Mouse (Mus musculus): ENCODE results near the gene Lgr6. TPM values are rescaled to one million over a fixed set of nuclear protein-coding genes. Genes with fewer than 3 reads are reported as not detected.

The Lgr6 gene
- polyA plus RNA-seq, 1 experiment from 2014 or later, result 1.8 TPM

DNA sequence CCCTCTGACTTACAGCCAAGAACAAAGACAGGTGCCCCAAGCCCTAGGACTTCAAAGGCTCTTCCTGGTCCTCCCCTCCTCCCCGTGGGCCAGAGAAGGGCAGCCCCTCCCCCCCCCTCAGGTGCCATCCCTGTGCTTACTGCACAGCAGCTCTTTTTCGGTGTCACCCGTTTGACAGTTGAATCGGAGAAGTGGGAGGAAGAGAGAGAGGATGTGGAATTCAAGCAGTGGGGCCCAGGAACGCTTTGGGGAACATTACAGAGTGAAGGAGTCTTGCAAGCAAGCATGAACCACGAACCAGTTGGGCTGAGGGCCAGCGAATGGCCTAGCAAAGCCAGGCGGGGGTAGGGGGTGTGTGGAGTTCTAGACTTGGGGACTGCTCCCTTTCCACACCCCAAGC, 26.5 kb upstream of the Lgr6 start:
- Histone ChIP-seq H3K9ac (replicated peaks; ENCODE audit: low read depth, low read length) (no peak overlapping the region), H3K9me3 (ENCODE audit: control insufficient read depth, low read depth, low read length) (no peaks in the 10 kb centered on the region), H3K36me3 (ENCODE audit: control insufficient read depth, insufficient read depth, low read length) (no peaks in the 10 kb centered on the region), H3K27ac (ENCODE audit: low read length) (0 out of 2 replicates have a peak overlapping the region, but pooled peaks have one; percentile 15), H3K4me3 (ENCODE audit: low read depth, low read length) (no peak overlapping the region), H3K4me2 (replicated peaks; ENCODE audit: low read depth, low read length) (no peak overlapping the region), H3K4me1 (ENCODE audit: control insufficient read depth, insufficient read depth, low read length) (peaks cover 7% of the 10 kb centered on the region; the same call in 1 of the 2 replicates), H3K27me3 (ENCODE audit: control insufficient read depth, insufficient read depth, low read length) (no peaks in the 10 kb centered on the region)
- WGBS, result 40% methylated on average over 8 of the region's 8 CpGs
- ATAC-seq (ENCODE audit: insufficient number of reproducible peaks, insufficient read depth, low FRiP score, low read depth), result no peak

DNA sequence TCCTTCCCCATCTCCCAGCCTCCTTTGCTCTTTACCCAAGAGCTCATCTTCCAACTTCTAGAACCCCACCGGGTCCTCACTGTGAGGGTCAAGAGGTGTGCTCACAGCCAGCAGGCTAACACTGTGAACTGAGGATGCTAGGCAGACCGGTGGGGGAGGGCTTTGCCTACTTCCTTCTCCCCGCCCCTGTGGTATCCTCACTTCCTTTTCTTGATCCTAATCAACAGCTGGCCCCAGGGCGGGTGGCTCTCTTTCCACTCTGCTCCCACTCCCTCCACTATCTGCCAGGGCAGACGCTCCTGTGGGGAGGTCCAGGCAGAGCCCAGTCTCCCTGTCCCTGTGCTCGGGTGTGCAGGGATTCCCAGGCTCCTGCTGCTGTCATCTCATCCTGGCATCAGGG, 26.0 kb upstream of the Lgr6 start:
- H3K27ac ChIP-seq (ENCODE audit: low read length), result 0 out of 2 replicates have a peak overlapping the region, but pooled peaks have one; percentile 15
- H3K4me1 ChIP-seq (ENCODE audit: control insufficient read depth, insufficient read depth, low read length), result peaks cover 9% of the 10 kb centered on the region; the same call in 1 of the 2 replicates
- no peak overlapping the region for H3K4me3 ChIP-seq (ENCODE audit: low read depth, low read length)
- no peaks in the 10 kb centered on the region for H3K9me3 ChIP-seq (ENCODE audit: control insufficient read depth, low read depth, low read length)
- no peak overlapping the region for H3K4me2 ChIP-seq (replicated peaks; ENCODE audit: low read depth, low read length)
- H3K27me3 ChIP-seq (ENCODE audit: control insufficient read depth, insufficient read depth, low read length), result no peaks in the 10 kb centered on the region
- no peaks in the 10 kb centered on the region for H3K36me3 ChIP-seq (ENCODE audit: control insufficient read depth, insufficient read depth, low read length)
- H3K9ac ChIP-seq (replicated peaks; ENCODE audit: low read depth, low read length), result no peak overlapping the region
- WGBS, result 25% methylated on average over 6 of the region's 6 CpGs
- ATAC-seq (ENCODE audit: insufficient number of reproducible peaks, insufficient read depth, low FRiP score, low read depth), result no peak

DNA sequence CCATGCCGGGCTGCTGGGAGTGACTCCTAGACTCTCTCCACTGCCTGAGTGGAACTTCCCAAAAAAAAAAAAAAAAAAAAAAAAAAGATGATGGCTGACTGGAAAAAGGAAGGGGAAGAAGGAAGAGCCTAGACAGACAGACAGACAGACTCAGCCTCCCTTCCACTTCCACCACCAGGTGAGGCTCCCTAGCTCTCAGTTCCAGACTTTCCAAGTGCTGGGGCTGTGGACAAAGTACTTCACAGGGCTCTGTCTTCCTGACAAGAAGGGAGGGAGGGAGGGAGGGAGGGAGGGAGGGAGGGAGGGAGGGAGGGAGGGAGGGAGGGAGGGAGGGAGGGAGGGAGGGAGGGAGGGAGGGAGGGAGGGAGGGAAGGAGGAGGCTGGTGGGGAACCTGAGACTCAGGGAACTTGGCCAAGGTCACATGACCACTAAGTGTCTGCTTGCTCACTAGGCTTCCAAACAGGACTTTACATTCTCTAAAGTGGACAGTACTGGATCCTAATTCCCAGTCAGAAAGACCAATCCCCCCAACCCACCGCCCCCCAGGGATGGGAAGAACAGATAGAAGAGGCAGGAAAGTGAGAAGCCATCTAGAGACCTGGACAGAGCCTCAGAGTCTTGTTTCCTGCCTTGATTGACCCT, 25.4 kb upstream of the Lgr6 start:
- H3K4me2 ChIP-seq (replicated peaks; ENCODE audit: low read depth, low read length), result no peak overlapping the region
- H3K4me1 ChIP-seq (ENCODE audit: control insufficient read depth, insufficient read depth, low read length), result peaks cover 9% of the 10 kb centered on the region; the same call in 1 of the 2 replicates
- ATAC-seq (ENCODE audit: insufficient number of reproducible peaks, insufficient read depth, low FRiP score, low read depth), result no peak
- H3K4me3 ChIP-seq (ENCODE audit: low read depth, low read length), result no peak overlapping the region
- no peak overlapping the region for H3K27ac ChIP-seq (ENCODE audit: low read length)
- no peaks in the 10 kb centered on the region for H3K36me3 ChIP-seq (ENCODE audit: control insufficient read depth, insufficient read depth, low read length)
- H3K9ac ChIP-seq (replicated peaks; ENCODE audit: low read depth, low read length), result no peak overlapping the region
- H3K27me3 ChIP-seq (ENCODE audit: control insufficient read depth, insufficient read depth, low read length), result no peaks in the 10 kb centered on the region
- 72% methylated on average over 2 of the region's 2 CpGs for WGBS
- no peaks in the 10 kb centered on the region for H3K9me3 ChIP-seq (ENCODE audit: control insufficient read depth, low read depth, low read length)

DNA sequence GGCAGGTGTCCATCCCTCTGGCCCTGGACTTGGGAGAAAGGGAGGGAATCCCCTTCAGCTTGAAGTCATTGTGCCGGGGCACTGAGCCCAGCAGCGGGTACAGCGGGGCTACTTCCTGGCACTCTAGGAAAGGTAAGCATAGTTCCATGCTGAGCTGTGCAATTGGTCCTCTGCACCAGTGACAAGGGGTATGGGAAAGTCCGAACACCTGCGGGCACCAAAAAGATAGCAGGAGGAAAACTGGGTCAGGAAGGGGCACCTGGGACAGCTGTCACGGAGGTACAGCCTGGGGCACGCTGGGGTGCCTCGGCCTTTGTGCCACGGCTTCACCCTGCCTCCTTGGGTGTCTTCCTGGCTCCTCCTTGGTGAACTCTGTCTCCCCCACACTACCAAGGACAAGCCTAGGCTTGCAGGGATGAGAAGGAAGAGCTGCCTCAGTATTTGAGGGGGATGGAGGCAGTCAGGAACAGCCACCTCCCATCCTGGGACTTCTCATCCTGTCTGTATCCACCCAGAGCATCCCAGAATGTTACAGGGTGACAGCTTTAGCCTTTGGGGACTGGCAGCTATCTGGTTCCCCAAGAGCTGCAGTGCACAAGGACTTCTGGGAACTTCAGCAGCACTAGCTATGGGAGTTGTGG, 24.6 kb upstream of the Lgr6 start:
- 79% methylated on average over 9 of the region's 9 CpGs for WGBS
- no peak for ATAC-seq (ENCODE audit: insufficient number of reproducible peaks, insufficient read depth, low FRiP score, low read depth)
- no peaks in the 10 kb centered on the region for H3K9me3 ChIP-seq (ENCODE audit: control insufficient read depth, low read depth, low read length)
- H3K27me3 ChIP-seq (ENCODE audit: control insufficient read depth, insufficient read depth, low read length), result no peaks in the 10 kb centered on the region
- H3K4me1 ChIP-seq (ENCODE audit: control insufficient read depth, insufficient read depth, low read length), result peaks cover 9% of the 10 kb centered on the region; the same call in 1 of the 2 replicates
- no peak overlapping the region for H3K9ac ChIP-seq (replicated peaks; ENCODE audit: low read depth, low read length)
- no peak overlapping the region for H3K4me2 ChIP-seq (replicated peaks; ENCODE audit: low read depth, low read length)
- no peaks in the 10 kb centered on the region for H3K36me3 ChIP-seq (ENCODE audit: control insufficient read depth, insufficient read depth, low read length)
- no peak overlapping the region for H3K4me3 ChIP-seq (ENCODE audit: low read depth, low read length)
- H3K27ac ChIP-seq (ENCODE audit: low read length), result no peak overlapping the region

DNA sequence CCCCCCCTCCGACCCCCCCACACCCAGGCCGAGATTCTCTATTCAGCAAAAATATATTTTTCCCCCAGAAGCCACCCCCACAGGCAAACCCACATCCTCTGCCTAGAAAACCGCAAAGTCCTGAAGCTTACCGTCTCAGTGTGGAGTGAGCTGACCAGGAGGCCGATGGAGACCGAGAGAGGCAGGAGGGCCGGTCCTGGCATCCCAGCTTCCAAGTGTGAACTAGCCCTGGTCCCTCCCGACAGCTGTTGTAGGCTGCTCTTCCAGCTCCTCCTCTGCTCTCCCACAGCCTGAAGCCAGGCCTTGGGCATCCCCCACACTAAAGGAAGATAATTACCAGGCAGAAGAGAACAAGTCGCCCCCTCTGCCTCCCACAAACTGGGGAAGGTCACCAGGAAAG, 23.9 kb upstream of the Lgr6 start:
- 34% methylated on average over 9 of the region's 9 CpGs for WGBS
- Histone ChIP-seq H3K27me3 (ENCODE audit: control insufficient read depth, insufficient read depth, low read length) (no peaks in the 10 kb centered on the region), H3K27ac (ENCODE audit: low read length) (no peak overlapping the region), H3K4me2 (replicated peaks; ENCODE audit: low read depth, low read length) (no peak overlapping the region), H3K36me3 (ENCODE audit: control insufficient read depth, insufficient read depth, low read length) (no peaks in the 10 kb centered on the region), H3K4me1 (ENCODE audit: control insufficient read depth, insufficient read depth, low read length) (peaks cover 9% of the 10 kb centered on the region; the same call in 1 of the 2 replicates), H3K4me3 (ENCODE audit: low read depth, low read length) (no peak overlapping the region), H3K9me3 (ENCODE audit: control insufficient read depth, low read depth, low read length) (no peaks in the 10 kb centered on the region), H3K9ac (replicated peaks; ENCODE audit: low read depth, low read length) (no peak overlapping the region)
- no peak for ATAC-seq (ENCODE audit: insufficient number of reproducible peaks, insufficient read depth, low FRiP score, low read depth)

DNA sequence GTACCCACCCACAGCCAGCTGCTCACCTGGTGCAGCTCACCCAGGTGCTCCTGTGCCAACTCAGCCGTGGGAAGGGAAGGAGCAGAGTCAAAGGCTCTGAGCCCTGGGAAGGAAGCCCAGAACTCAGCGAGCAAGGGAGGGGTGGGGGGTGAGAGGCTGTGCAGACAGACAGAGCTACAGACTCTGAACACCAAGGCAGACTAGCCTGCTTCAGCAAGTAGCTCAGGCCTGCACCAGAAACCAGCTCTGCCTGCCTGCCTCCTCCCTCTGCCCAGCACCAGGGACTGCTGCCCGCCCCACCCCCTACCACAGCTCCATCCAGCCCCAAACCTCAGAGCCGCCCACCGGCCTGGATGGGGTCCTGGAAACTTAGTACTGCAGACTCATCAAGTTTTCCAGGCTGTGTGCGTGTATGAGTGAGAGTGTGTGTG, 22.9 kb upstream of the Lgr6 start:
- 46% methylated on average over 6 of the region's 6 CpGs for WGBS
- no peak overlapping the region for H3K9ac ChIP-seq (replicated peaks; ENCODE audit: low read depth, low read length)
- no peak overlapping the region for H3K27ac ChIP-seq (ENCODE audit: low read length)
- H3K36me3 ChIP-seq (ENCODE audit: control insufficient read depth, insufficient read depth, low read length), result no peaks in the 10 kb centered on the region
- peaks cover 9% of the 10 kb centered on the region; the same call in 1 of the 2 replicates for H3K4me1 ChIP-seq (ENCODE audit: control insufficient read depth, insufficient read depth, low read length)
- no peaks in the 10 kb centered on the region for H3K27me3 ChIP-seq (ENCODE audit: control insufficient read depth, insufficient read depth, low read length)
- H3K4me2 ChIP-seq (replicated peaks; ENCODE audit: low read depth, low read length), result no peak overlapping the region
- H3K4me3 ChIP-seq (ENCODE audit: low read depth, low read length), result no peak overlapping the region
- no peak for ATAC-seq (ENCODE audit: insufficient number of reproducible peaks, insufficient read depth, low FRiP score, low read depth)
- no peaks in the 10 kb centered on the region for H3K9me3 ChIP-seq (ENCODE audit: control insufficient read depth, low read depth, low read length)

DNA sequence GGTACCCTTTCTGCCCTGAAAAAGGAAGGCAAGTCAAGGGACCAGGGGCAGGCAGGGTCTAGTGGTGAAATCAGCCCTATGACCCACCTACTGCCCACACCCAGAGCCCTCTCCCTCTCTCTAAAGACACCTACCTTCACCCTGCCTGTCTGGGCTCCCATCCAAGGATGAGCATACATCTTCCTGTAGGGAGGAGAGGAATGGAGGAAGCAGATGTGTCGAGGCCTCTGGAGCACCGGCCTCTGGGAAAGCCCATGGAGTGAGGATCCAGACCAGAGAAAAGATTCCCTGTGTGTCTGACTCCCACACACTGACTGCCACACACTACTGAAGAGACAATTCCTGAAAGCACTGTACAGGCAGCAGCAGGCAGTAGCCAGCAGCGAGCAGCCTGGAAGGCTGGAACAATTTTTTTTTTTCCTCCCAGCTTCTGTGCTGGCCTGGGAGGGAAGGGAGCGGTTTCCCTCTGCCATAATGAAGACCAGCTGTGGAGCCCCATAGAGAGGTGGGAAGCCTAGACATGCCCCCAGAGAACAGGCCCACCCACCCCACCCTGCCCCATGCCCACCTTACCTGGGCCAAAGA, 21.5 kb upstream of the Lgr6 start:
- no peak overlapping the region for H3K4me3 ChIP-seq (ENCODE audit: low read depth, low read length)
- 36% methylated on average over 4 of the region's 4 CpGs for WGBS
- no peak for ATAC-seq (ENCODE audit: insufficient number of reproducible peaks, insufficient read depth, low FRiP score, low read depth)

DNA sequence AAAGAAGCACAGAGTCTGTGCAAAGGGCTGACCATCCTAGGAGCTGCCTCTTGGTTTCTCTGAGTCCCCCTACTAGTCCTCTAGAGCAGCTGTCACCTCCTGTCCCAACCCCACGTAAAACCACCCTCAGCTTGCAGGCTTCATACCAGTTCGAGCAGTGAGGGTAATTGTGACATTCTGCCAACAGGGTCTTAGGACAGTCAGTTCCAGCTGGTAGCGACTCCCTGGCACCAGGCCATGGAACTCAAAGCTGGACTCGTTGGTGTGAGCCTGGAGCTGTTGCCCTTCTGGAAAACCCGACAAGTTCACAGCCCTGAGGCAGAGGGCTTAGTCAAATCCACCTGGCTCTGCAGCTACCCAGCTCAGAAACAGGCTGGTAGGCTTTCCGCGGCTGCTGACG, 20.9 kb upstream of the Lgr6 start:
- Histone ChIP-seq H3K4me2 (replicated peaks; ENCODE audit: low read depth, low read length) (no peak overlapping the region), H3K9me3 (ENCODE audit: control insufficient read depth, low read depth, low read length) (no peaks in the 10 kb centered on the region), H3K36me3 (ENCODE audit: control insufficient read depth, insufficient read depth, low read length) (no peaks in the 10 kb centered on the region), H3K27me3 (ENCODE audit: control insufficient read depth, insufficient read depth, low read length) (no peaks in the 10 kb centered on the region), H3K4me1 (ENCODE audit: control insufficient read depth, insufficient read depth, low read length) (peaks cover 7% of the 10 kb centered on the region; the same call in 1 of the 2 replicates), H3K27ac (ENCODE audit: low read length) (no peak overlapping the region), H3K9ac (replicated peaks; ENCODE audit: low read depth, low read length) (no peak overlapping the region), H3K4me3 (ENCODE audit: low read depth, low read length) (no peak overlapping the region)
- ATAC-seq (ENCODE audit: insufficient number of reproducible peaks, insufficient read depth, low FRiP score, low read depth), result no peak
- WGBS, result 50% methylated on average over 8 of the region's 8 CpGs

More for the DNA sequence above, 21.5 kb upstream of the Lgr6 start:
- no peaks in the 10 kb centered on the region for H3K36me3 ChIP-seq (ENCODE audit: control insufficient read depth, insufficient read depth, low read length)
- H3K9me3 ChIP-seq (ENCODE audit: control insufficient read depth, low read depth, low read length), result no peaks in the 10 kb centered on the region
- H3K4me1 ChIP-seq (ENCODE audit: control insufficient read depth, insufficient read depth, low read length), result peaks cover 9% of the 10 kb centered on the region; the same call in 1 of the 2 replicates
- no peak overlapping the region for H3K4me2 ChIP-seq (replicated peaks; ENCODE audit: low read depth, low read length)
- H3K27me3 ChIP-seq (ENCODE audit: control insufficient read depth, insufficient read depth, low read length), result no peaks in the 10 kb centered on the region
- H3K27ac ChIP-seq (ENCODE audit: low read length), result no peak overlapping the region; the same call in 1 of the 2 replicates
- H3K9ac ChIP-seq (replicated peaks; ENCODE audit: low read depth, low read length), result 0 out of 2 replicates have a peak overlapping the region, but pooled peaks have one; percentile 14

Data from stomach, embryonic 14.5 days (tissue).